Mouse (Mus musculus) liver, embryonic 14.5 days (tissue): ENCODE results near the gene Irf2.

Experiments used
- CTCF ChIP-seq: IDR thresholded peaks from 2 replicates; pipeline ENCODE4 v1.5.1; 2016; ENCODE audit warnings: antibody characterized with exemption, low read depth, control low read depth
- EP300 ChIP-seq: IDR thresholded peaks from 2 replicates; pipeline ENCODE4 v1.6.1; 2016; ENCODE audit warnings: antibody characterized with exemption, low read depth

GRCm38 (mm10) chr8:46868346-46869065 lies 129.0 kb downstream of the Irf2 start:
- TF ChIP-seq EP300 = no peak
- TF ChIP-seq CTCF = no peak
